Mouse (Mus musculus) left cerebral cortex, adult 11 months (tissue): ENCODE measurements around the gene Crym.

Experiments
- DNase-seq: peaks from one replicate; pipeline ENCODE4 v3.0.0; 2022; ENCODE audit warnings: low spot score

The Crym gene

DNA sequence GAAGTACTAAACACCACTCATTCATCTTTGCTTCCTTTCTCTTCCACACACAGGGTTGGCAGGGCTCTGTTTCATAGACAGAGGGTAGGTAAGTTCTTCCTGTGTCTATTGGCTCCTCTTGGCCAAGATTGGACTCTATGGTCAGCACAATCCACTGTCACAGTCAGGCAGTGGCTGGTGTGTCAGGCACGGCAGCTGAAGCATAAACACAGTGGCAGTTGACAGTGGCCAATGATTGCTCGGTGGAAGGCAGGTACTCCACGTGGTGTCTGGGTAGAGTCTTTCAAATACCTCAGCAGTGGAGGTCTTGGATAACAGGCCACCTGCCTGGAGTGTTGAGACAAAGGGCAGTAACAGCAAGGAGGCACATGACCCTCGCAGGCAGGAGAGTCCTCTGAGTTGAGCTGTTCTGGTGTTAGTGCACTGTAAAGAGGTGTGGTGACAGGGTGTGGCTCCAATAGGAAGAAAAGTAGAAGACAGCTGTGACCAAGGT lies 43.7 kb downstream of the Crym start:
- no peak for DNase-seq

DNA sequence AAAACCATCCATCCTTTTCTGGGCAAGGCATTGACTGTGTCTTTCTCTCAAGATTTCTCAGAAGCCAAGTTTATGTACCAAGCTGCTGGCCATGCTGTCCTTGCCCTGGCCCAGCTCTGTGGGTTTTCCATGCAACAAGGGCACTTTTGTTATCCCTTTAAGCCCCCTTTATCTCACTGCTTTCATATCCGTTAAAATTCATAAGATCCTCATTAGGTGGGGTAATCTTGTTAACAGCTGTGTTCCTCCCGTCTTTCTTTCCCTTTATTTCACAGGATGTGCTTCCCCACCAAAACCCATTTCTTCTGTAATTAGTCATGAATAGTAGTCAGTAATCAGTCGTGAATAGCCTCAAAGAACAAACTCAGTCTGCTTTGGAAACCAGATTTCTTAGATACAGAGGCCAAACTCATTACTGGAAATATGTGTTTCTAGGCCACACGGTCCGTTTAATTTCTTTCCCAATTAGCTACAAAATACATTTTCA lies 44.3 kb downstream of the Crym start:
- DNase-seq, result no peak

DNA sequence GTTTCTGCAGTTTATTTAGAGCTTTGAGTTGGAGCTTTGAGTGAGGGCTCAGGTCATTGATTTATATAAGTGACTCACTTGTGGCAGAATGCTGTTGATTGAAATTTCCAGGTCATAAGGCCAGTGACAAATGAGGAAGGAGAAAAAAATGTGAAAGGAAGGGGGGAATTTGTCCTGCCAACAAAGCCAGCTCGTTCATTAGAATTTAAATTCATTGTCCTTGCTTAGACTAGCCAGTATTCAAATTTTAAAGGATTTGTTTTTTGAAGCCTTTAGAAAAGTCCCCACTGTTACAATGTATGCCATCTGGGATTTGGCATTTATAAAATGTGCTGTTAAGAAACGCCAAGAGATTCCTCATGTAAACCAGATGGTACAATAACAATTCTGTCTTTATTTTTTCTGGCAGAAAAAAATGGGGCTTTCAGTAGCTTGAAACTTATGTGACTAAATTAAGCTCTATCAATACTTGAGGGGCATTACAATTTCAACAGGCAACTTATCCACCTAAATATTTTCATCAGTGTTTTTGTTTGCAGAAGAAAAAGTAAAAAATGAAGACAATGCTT lies 45.0 kb downstream of the Crym start:
- peak; percentile 13 for DNase-seq

DNA sequence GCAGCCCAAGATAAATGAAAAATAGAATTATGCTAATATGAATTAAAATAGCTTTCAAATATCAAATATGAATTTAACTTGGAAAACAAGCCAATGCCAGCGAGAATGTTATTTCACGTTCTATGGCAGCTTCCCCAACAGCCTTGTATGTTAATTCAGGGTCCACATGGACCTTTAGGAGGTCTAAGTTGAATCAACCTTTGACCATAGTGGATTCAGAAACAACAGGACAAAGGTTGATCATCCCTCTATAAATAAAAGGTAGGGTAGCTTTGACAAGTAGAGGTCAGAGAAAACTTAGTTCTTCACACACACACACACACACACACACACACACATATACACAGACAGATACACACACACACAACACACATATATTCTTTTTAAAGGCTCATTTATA lies 51.0 kb downstream of the Crym start:
- DNase-seq, result no peak

DNA sequence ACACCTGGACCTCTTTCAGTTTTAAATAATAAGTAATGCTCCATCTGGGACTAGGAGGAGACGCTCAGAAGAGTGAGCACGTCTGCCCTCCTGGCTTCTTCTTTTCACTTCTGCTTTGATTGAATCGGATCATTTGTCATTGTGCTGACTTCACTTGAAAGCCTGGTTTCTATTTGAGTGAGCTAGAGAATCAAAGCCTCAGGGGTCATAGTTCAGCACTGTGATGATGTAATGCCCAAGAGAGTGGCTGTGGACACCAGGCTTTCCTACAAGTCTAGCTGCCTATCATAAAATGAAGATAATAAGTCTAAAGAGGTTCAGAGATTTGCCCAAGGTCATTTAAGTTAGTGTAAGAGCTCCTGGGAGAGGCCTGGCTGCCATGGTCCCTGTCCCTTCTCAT lies 51.7 kb downstream of the Crym start:
- no peak for DNase-seq

DNA sequence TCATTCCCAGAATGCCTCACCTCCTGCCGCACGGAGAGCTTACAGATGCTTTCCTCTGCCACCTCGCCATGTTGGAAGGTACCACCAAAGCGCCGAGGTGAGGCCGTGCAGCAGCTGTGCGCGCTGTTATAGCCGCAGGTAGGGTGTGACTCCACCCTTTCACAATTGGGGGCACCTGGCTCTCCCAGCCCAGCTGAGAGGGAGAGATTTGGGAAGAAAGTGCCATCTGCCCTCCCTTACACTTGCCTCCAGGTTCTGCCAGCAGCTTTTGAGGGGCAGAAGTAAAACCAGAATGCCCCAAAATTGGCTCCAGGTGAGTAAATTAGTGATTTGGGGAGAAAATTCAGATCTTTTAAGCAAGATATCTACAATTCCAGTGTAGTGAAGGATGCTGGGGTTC lies 56.7 kb downstream of the Crym start, which contains the start of gene Zp2:
TSS of gene Zp2 (minus strand) at position 101 of the 400 bp plus-strand sequence.
- no peak for DNase-seq

DNA sequence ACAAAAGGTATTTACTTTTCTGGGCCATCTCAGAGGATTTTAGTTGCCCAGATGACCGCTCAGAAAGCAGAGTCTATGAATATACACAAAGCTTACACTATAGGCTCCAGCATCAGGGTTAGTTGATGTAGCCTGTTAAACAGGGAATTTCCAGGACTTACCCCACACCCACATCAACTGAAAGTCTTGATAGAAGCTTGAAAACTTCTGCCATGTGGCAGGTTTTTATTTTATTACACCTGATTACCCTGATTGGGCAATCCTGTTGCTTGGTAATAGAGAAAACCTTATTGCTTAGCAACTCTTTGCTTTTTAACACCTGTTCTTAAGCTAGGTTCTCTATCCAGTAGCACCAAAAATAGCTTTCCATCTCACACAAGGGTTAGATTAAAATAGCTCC lies 59.2 kb downstream of the Crym start:
- no peak for DNase-seq
